In genomic region chr7:101296252-101297022, GRCm38 (mm10) we compare ENCODE assay signal across 9 mouse cellular contexts. TPM values are rescaled to one million over a fixed set of nuclear protein-coding genes. Genes with fewer than 3 reads are reported as not detected.
DNase-seq lines count a peak whose midpoint lies in the region; ATAC-seq and TF ChIP-seq lines count a peak whose summit lies in the region.
"Had no signal": no experiment of that assay in that cellular context is flagged by ENCODE, and none has a peak within 500 bp of the region (broad histone marks: within the 10 kb centered on the region; RNA-seq: fewer than 3 reads in every experiment).

No protein-coding gene starts in this region.

- WGBS in forebrain, embryonic 11.5 days, result 10% methylated on average over 35 of the region's 35 CpGs
- 10% methylated on average over 35 of the region's 35 CpGs for WGBS in hindbrain, embryonic 11.5 days
- 34% methylated on average over 35 of the region's 35 CpGs for WGBS in lung, adult 2 months
- WGBS in olfactory bulb, adult 2 months, result 11% methylated on average over 35 of the region's 35 CpGs

- no peak overlapping the region for H3K27ac ChIP-seq in forebrain, embryonic 11.5 days (ENCODE audit: low read depth, low read length)
- no peak overlapping the region for H3K27ac ChIP-seq in hindbrain, embryonic 11.5 days (ENCODE audit: low read depth, low read length)
- peak overlapping the region; percentile 18; the same call in 1 of the 2 replicates for H3K27ac ChIP-seq in olfactory bulb, adult 2 months (ENCODE audit: insufficient read depth, low read depth, low read length)

- H3K9me3 ChIP-seq in forebrain, embryonic 11.5 days (ENCODE audit: control insufficient read depth, low read length), result no peaks in the 10 kb centered on the region
- H3K9me3 ChIP-seq in hindbrain, embryonic 11.5 days (ENCODE audit: control insufficient read depth, low read length), result no peaks in the 10 kb centered on the region

- H3K4me3 ChIP-seq in forebrain, embryonic 11.5 days (ENCODE audit: low read depth, low read length), result peak overlapping the region; percentile 25
- peak overlapping the region; percentile 22 for H3K4me3 ChIP-seq in hindbrain, embryonic 11.5 days (ENCODE audit: low read depth, low read length)
- no peak overlapping the region for H3K4me3 ChIP-seq in lung, adult 2 months (replicated peaks; ENCODE audit: extremely low read depth, low read depth, low read length)
- H3K4me3 ChIP-seq in olfactory bulb, adult 2 months (ENCODE audit: insufficient read depth, low read depth, low read length), result peak overlapping the region; percentile 34
- H3K4me3 ChIP-seq: myocyte had no signal

- DNase-seq in gastrocnemius, postnatal 14 days, result peak; percentile 68
- no peak for DNase-seq in gastrocnemius, adult 8-10 months (ENCODE audit: low spot score in 2 of 2)
- peak; percentile 90 for DNase-seq in forebrain, embryonic 11.5 days (ENCODE audit: low spot score)
- peak; percentile 87 for DNase-seq in hindbrain, embryonic 11.5 days (ENCODE audit: low spot score)
- DNase-seq in layer of hippocampus, adult 9-11 months, result peak; percentile 90
- peak; percentile 68 for DNase-seq in lung, adult 2 months
- peak; percentile 70 for DNase-seq in thymus, postnatal 25 days

- intact Hi-C loops in gastrocnemius, postnatal 14 days (cut with DNase I; ENCODE audit: low total_unique reads), result no loop called here

- H3K9ac ChIP-seq in forebrain, embryonic 11.5 days (ENCODE audit: low read length), result peak overlapping the region; percentile 54
- H3K9ac ChIP-seq in hindbrain, embryonic 11.5 days (ENCODE audit: low read depth, low read length), result peak overlapping the region; percentile 44

- H3K27me3 ChIP-seq in forebrain, embryonic 11.5 days (ENCODE audit: control insufficient read depth, insufficient read depth, low read length), result peaks cover 9% of the 10 kb centered on the region
- peaks cover 6% of the 10 kb centered on the region; the same call in 1 of the 2 replicates for H3K27me3 ChIP-seq in hindbrain, embryonic 11.5 days (ENCODE audit: control insufficient read depth, insufficient read depth, low read length)

- peaks cover 8% of the 10 kb centered on the region for H3K4me1 ChIP-seq in forebrain, embryonic 11.5 days (replicated peaks; ENCODE audit: control insufficient read depth, insufficient read depth, low read length)
- peaks cover 6% of the 10 kb centered on the region; the same call in 1 of the 2 replicates for H3K4me1 ChIP-seq in hindbrain, embryonic 11.5 days (replicated peaks; ENCODE audit: control insufficient read depth, insufficient read depth, low read length)
- H3K4me1 ChIP-seq in lung, adult 2 months (ENCODE audit: control insufficient read depth, insufficient read depth, low read length), result peaks cover 5% of the 10 kb centered on the region; the same call in 1 of the 2 replicates
- H3K4me1 ChIP-seq in olfactory bulb, adult 2 months (ENCODE audit: control insufficient read depth, insufficient read depth, low read length), result peaks cover 21% of the 10 kb centered on the region

- H3K36me3 ChIP-seq in forebrain, embryonic 11.5 days (ENCODE audit: control insufficient read depth, insufficient read depth, low read length), result no peaks in the 10 kb centered on the region
- H3K36me3 ChIP-seq in hindbrain, embryonic 11.5 days (ENCODE audit: control insufficient read depth, insufficient read depth, low read length), result no peaks in the 10 kb centered on the region

- no peak for TF ChIP-seq CTCF in lung, adult 2 months (IDR thresholded peaks at IDR 0.05; ENCODE audit: insufficient read depth, low read length)
- TF ChIP-seq CTCF in olfactory bulb, adult 2 months (IDR thresholded peaks at IDR 0.05; ENCODE audit: insufficient read depth, low read depth, low read length), result no peak

- peak; percentile 68 for ATAC-seq in forebrain, embryonic 11.5 days (replicated peaks; ENCODE audit: low FRiP score)
- peak; percentile 80 for ATAC-seq in hindbrain, embryonic 11.5 days (ENCODE audit: low FRiP score)

- no peak for TF ChIP-seq POLR2A in lung, adult 2 months (IDR thresholded peaks at IDR 0.05; ENCODE audit: borderline replicate concordance, extremely low read depth, low read depth, low read length)
- no peak for TF ChIP-seq POLR2A in olfactory bulb, adult 2 months (IDR thresholded peaks at IDR 0.05; ENCODE audit: insufficient read depth, low read depth, low read length)

- peak overlapping the region; percentile 62 for H3K4me2 ChIP-seq in forebrain, embryonic 11.5 days (ENCODE audit: low read depth, low read length, severe bottlenecking)
- peak overlapping the region; percentile 50 for H3K4me2 ChIP-seq in hindbrain, embryonic 11.5 days (replicated peaks; ENCODE audit: low read depth, low read length)

RNA-seq across cellular contexts. Expression of gene Atg16l2, which starts 5.6 kb away (rescaled TPM):
- total RNA-seq in gastrocnemius, postnatal 14 days (2021), result 1 to 10 TPM; 5.7 to 7.3 TPM
- total RNA-seq in gastrocnemius, adult 8-10 months (2022), result 1 to 10 TPM; 3.2 to 5.3 (median 4.3) TPM
- 15.9 and 16.4 TPM in 2 replicates for polyA plus RNA-seq in forebrain, embryonic 11.5 days (2014; fragmentation: Nextera tagmentation; extraction: Ambion mirVana)
- polyA plus RNA-seq in hindbrain, embryonic 11.5 days (2014; fragmentation: Nextera tagmentation; extraction: Ambion mirVana), result 10.2 and 10.7 TPM in 2 replicates
- polyA plus RNA-seq in lung, adult 2 months (2012; rRNA removed), result 23.3 and 28.5 TPM in 2 replicates
- not detected in 2 replicates for polyA plus RNA-seq in olfactory bulb, adult 2 months (2012; ENCODE audit: insufficient read depth, insufficient read length, low replicate concordance, missing spikeins)

RNA-seq across cellular contexts. Expression of gene Stard10, which starts 20.4 kb away (rescaled TPM):
- 10 to 100 TPM; 19.1 to 19.9 TPM for total RNA-seq in gastrocnemius, postnatal 14 days (2021)
- total RNA-seq in gastrocnemius, adult 8-10 months (2022), result 10 to 100 TPM; 34.9 to 48.5 (median 43.7) TPM
- polyA plus RNA-seq in forebrain, embryonic 11.5 days (2014; fragmentation: Nextera tagmentation; extraction: Ambion mirVana), result 6.3 and 8.6 TPM in 2 replicates
- polyA plus RNA-seq in hindbrain, embryonic 11.5 days (2014; fragmentation: Nextera tagmentation; extraction: Ambion mirVana), result 8.1 and 8.7 TPM in 2 replicates
- polyA plus RNA-seq in lung, adult 2 months (2012; rRNA removed), result 104 and 107 TPM in 2 replicates
- polyA plus RNA-seq in olfactory bulb, adult 2 months (2012; ENCODE audit: insufficient read depth, insufficient read length, low replicate concordance, missing spikeins), result not detected in 2 replicates

RNA-seq across cellular contexts. Expression of gene Arap1, which starts 51.4 kb away (rescaled TPM):
- 10 to 100 TPM; 19.5 to 21.0 TPM for total RNA-seq in gastrocnemius, postnatal 14 days (2021)
- total RNA-seq in gastrocnemius, adult 8-10 months (2022), result 10 to 100 TPM; 16.1 to 18.5 (median 17.1) TPM
- 10.5 and 14.5 TPM in 2 replicates for polyA plus RNA-seq in forebrain, embryonic 11.5 days (2014; fragmentation: Nextera tagmentation; extraction: Ambion mirVana)
- polyA plus RNA-seq in hindbrain, embryonic 11.5 days (2014; fragmentation: Nextera tagmentation; extraction: Ambion mirVana), result 13.9 and 14.2 TPM in 2 replicates
- 157 and 188 TPM in 2 replicates for polyA plus RNA-seq in lung, adult 2 months (2012; rRNA removed)
- polyA plus RNA-seq in olfactory bulb, adult 2 months (2012; ENCODE audit: insufficient read depth, insufficient read length, low replicate concordance, missing spikeins), result not detected in 2 replicates

Comparison
In these comparisons a context has a peak if more than half of its experiments do, and no peak if none do; other contexts are left out.
1. DNase-seq: peak in gastrocnemius, postnatal 14 days (single experiment), forebrain, embryonic 11.5 days (single experiment), hindbrain, embryonic 11.5 days (single experiment), layer of hippocampus, adult 9-11 months (single experiment), lung, adult 2 months (single experiment) and thymus, postnatal 25 days (single experiment); none in gastrocnemius, adult 8-10 months (0 of 2).
2. RNA of gene Stard10, which starts 20.4 kb away (polyA plus RNA-seq): 104 to 107 TPM in lung, adult 2 months; 8.1 to 8.7 TPM in hindbrain, embryonic 11.5 days, 6.3 to 8.6 TPM in forebrain, embryonic 11.5 days and not detected in olfactory bulb, adult 2 months; every median in the first group is over 10 times any median in the second.